Mouse (Mus musculus): ENCODE results near the gene Sh3tc1. TPM values are rescaled to one million over a fixed set of nuclear protein-coding genes. Genes with fewer than 3 reads are reported as not detected.

Gene Sh3tc1
- polyA plus RNA-seq, 1 experiment from 2014 or later = 5.0 TPM

GRCm38 (mm10) chr5:35731006-35731405, 8.8 kb downstream of the Sh3tc1 start:
- 0 out of 2 replicates have a peak, but pooled peaks cover 10% of the 10 kb centered on the region for H3K4me1 ChIP-seq
- WGBS = 83% methylated on average over 4 of the region's 4 CpGs
- no peaks in the 10 kb centered on the region for H3K9me3 ChIP-seq (replicated peaks)
- H3K27ac ChIP-seq (replicated peaks) = no peak overlapping the region
- no peak overlapping the region for H3K4me2 ChIP-seq (replicated peaks)
- no peaks in the 10 kb centered on the region for H3K36me3 ChIP-seq
- ATAC-seq (ENCODE audit: insufficient number of reproducible peaks, low FRiP score, low TSS enrichment, low read depth) = no peak
- H3K9ac ChIP-seq = no peak overlapping the region
- H3K27me3 ChIP-seq = no peaks in the 10 kb centered on the region
- no peak overlapping the region for H3K4me3 ChIP-seq (replicated peaks)

GRCm38 (mm10) chr5:35730552-35730951, 9.2 kb downstream of the Sh3tc1 start:
- Histone ChIP-seq H3K4me2 (replicated peaks) (no peak overlapping the region), H3K27ac (replicated peaks) (no peak overlapping the region), H3K4me1 (0 out of 2 replicates have a peak, but pooled peaks cover 10% of the 10 kb centered on the region), H3K36me3 (no peaks in the 10 kb centered on the region), H3K27me3 (no peaks in the 10 kb centered on the region), H3K9me3 (replicated peaks) (no peaks in the 10 kb centered on the region), H3K9ac (no peak overlapping the region), H3K4me3 (replicated peaks) (no peak overlapping the region)
- no peak for ATAC-seq (ENCODE audit: insufficient number of reproducible peaks, low FRiP score, low TSS enrichment, low read depth)
- WGBS = 75% methylated on average over 1 of the region's 1 CpGs

GRCm38 (mm10) chr5:35729844-35730243, 9.9 kb downstream of the Sh3tc1 start:
- 0 out of 2 replicates have a peak, but pooled peaks cover 10% of the 10 kb centered on the region for H3K4me1 ChIP-seq
- H3K36me3 ChIP-seq = no peaks in the 10 kb centered on the region
- 68% methylated on average over 3 of the region's 3 CpGs for WGBS
- no peak overlapping the region for H3K4me2 ChIP-seq (replicated peaks)
- H3K27me3 ChIP-seq = no peaks in the 10 kb centered on the region
- H3K4me3 ChIP-seq (replicated peaks) = no peak overlapping the region
- no peak overlapping the region for H3K9ac ChIP-seq
- H3K9me3 ChIP-seq (replicated peaks) = no peaks in the 10 kb centered on the region
- no peak for ATAC-seq (ENCODE audit: insufficient number of reproducible peaks, low FRiP score, low TSS enrichment, low read depth)
- H3K27ac ChIP-seq (replicated peaks) = peak overlapping the region; percentile 63; the same call in 1 of the 2 replicates

GRCm38 (mm10) chr5:35728957-35729460, 10.8 kb downstream of the Sh3tc1 start:
- peak overlapping the region; percentile 63 for H3K27ac ChIP-seq (replicated peaks)
- no peak overlapping the region for H3K9ac ChIP-seq
- no peak; the same call in 1 of the 2 replicates for ATAC-seq (ENCODE audit: insufficient number of reproducible peaks, low FRiP score, low TSS enrichment, low read depth)
- H3K9me3 ChIP-seq (replicated peaks) = no peaks in the 10 kb centered on the region
- no peaks in the 10 kb centered on the region for H3K27me3 ChIP-seq
- 44% methylated on average over 11 of the region's 11 CpGs for WGBS
- H3K4me2 ChIP-seq (replicated peaks) = no peak overlapping the region
- peak overlapping the region; percentile 21 for H3K4me3 ChIP-seq (replicated peaks)
- H3K4me1 ChIP-seq = 0 out of 2 replicates have a peak, but pooled peaks cover 10% of the 10 kb centered on the region
- H3K36me3 ChIP-seq = no peaks in the 10 kb centered on the region

GRCm38 (mm10) chr5:35728344-35728956, 11.3 kb downstream of the Sh3tc1 start:
- peak overlapping the region; percentile 2; the same call in 1 of the 2 replicates for H3K4me2 ChIP-seq (replicated peaks)

GRCm38 (mm10) chr5:35727447-35727846, 12.3 kb downstream of the Sh3tc1 start:
- Histone ChIP-seq H3K4me1 (0 out of 2 replicates have a peak, but pooled peaks cover 10% of the 10 kb centered on the region), H3K36me3 (no peaks in the 10 kb centered on the region), H3K9ac (no peak overlapping the region), H3K4me2 (replicated peaks) (0 out of 2 replicates have a peak overlapping the region, but pooled peaks have one; percentile 2), H3K4me3 (replicated peaks) (no peak overlapping the region), H3K9me3 (replicated peaks) (no peaks in the 10 kb centered on the region), H3K27me3 (no peaks in the 10 kb centered on the region), H3K27ac (replicated peaks) (no peak overlapping the region)
- ATAC-seq (ENCODE audit: insufficient number of reproducible peaks, low FRiP score, low TSS enrichment, low read depth) = no peak
- WGBS = 59% methylated on average over 5 of the region's 5 CpGs

More at GRCm38 (mm10) chr5:35728344-35728956, 11.3 kb downstream of the Sh3tc1 start:
- 84% methylated on average over 12 of the region's 12 CpGs for WGBS
- Histone ChIP-seq H3K36me3 (no peaks in the 10 kb centered on the region), H3K4me1 (0 out of 2 replicates have a peak, but pooled peaks cover 10% of the 10 kb centered on the region), H3K9me3 (replicated peaks) (no peaks in the 10 kb centered on the region), H3K4me3 (replicated peaks) (peak overlapping the region; percentile 21), H3K27me3 (no peaks in the 10 kb centered on the region), H3K27ac (replicated peaks) (0 out of 2 replicates have a peak overlapping the region, but pooled peaks have one; percentile 63), H3K9ac (no peak overlapping the region)
- no peak for ATAC-seq (ENCODE audit: insufficient number of reproducible peaks, low FRiP score, low TSS enrichment, low read depth)

- 0 out of 2 replicates have a peak, but pooled peaks cover 10% of the 10 kb centered on the region for H3K4me1 ChIP-seq
- no peak for ATAC-seq (ENCODE audit: insufficient number of reproducible peaks, low FRiP score, low TSS enrichment, low read depth)
Measured at GRCm38 (mm10) chr5:35725840-35726239, 13.9 kb downstream of the Sh3tc1 start.

GRCm38 (mm10) chr5:35723900-35724299, 15.9 kb downstream of the Sh3tc1 start:
- Histone ChIP-seq H3K27ac (replicated peaks) (no peak overlapping the region), H3K36me3 (no peaks in the 10 kb centered on the region)
- no peak for ATAC-seq (ENCODE audit: insufficient number of reproducible peaks, low FRiP score, low TSS enrichment, low read depth)

More at GRCm38 (mm10) chr5:35725840-35726239, 13.9 kb downstream of the Sh3tc1 start:
- no peaks in the 10 kb centered on the region for H3K27me3 ChIP-seq
- no peak overlapping the region for H3K9ac ChIP-seq
- H3K9me3 ChIP-seq (replicated peaks) = no peaks in the 10 kb centered on the region
- WGBS = 77% methylated on average over 3 of the region's 3 CpGs
- no peak overlapping the region for H3K27ac ChIP-seq (replicated peaks)
- no peak overlapping the region for H3K4me2 ChIP-seq (replicated peaks)
- no peak overlapping the region for H3K4me3 ChIP-seq (replicated peaks)
- H3K36me3 ChIP-seq = no peaks in the 10 kb centered on the region

GRCm38 (mm10) chr5:35722654-35723053, 17.1 kb downstream of the Sh3tc1 start:
- no peak for ATAC-seq (ENCODE audit: insufficient number of reproducible peaks, low FRiP score, low TSS enrichment, low read depth)
- H3K36me3 ChIP-seq = no peaks in the 10 kb centered on the region
- WGBS = 48% methylated on average over 2 of the region's 2 CpGs
- H3K9ac ChIP-seq = no peak overlapping the region
- H3K27ac ChIP-seq (replicated peaks) = no peak overlapping the region
- H3K4me1 ChIP-seq = no peaks in the 10 kb centered on the region
- H3K4me2 ChIP-seq (replicated peaks) = no peak overlapping the region
- H3K27me3 ChIP-seq = no peaks in the 10 kb centered on the region
- H3K4me3 ChIP-seq (replicated peaks) = no peak overlapping the region
- H3K9me3 ChIP-seq (replicated peaks) = no peaks in the 10 kb centered on the region

More at GRCm38 (mm10) chr5:35723900-35724299, 15.9 kb downstream of the Sh3tc1 start:
- WGBS = 69% methylated on average over 5 of the region's 5 CpGs
- H3K9ac ChIP-seq = no peak overlapping the region
- H3K27me3 ChIP-seq = no peaks in the 10 kb centered on the region
- H3K9me3 ChIP-seq (replicated peaks) = no peaks in the 10 kb centered on the region
- H3K4me3 ChIP-seq (replicated peaks) = no peak overlapping the region
- 0 out of 2 replicates have a peak, but pooled peaks cover 4% of the 10 kb centered on the region for H3K4me1 ChIP-seq
- no peak overlapping the region for H3K4me2 ChIP-seq (replicated peaks)

- H3K27me3 ChIP-seq = no peaks in the 10 kb centered on the region
- H3K9me3 ChIP-seq (replicated peaks) = no peaks in the 10 kb centered on the region
- H3K4me1 ChIP-seq = no peaks in the 10 kb centered on the region
- ATAC-seq (ENCODE audit: insufficient number of reproducible peaks, low FRiP score, low TSS enrichment, low read depth) = no peak
- WGBS = 89% methylated on average over 2 of the region's 2 CpGs
- no peaks in the 10 kb centered on the region for H3K36me3 ChIP-seq
- H3K27ac ChIP-seq (replicated peaks) = no peak overlapping the region
- H3K4me3 ChIP-seq (replicated peaks) = no peak overlapping the region
- no peak overlapping the region for H3K9ac ChIP-seq
- H3K4me2 ChIP-seq (replicated peaks) = no peak overlapping the region
Measured at GRCm38 (mm10) chr5:35721933-35722332, 17.9 kb downstream of the Sh3tc1 start.

- no peaks in the 10 kb centered on the region for H3K9me3 ChIP-seq (replicated peaks)
- no peaks in the 10 kb centered on the region for H3K36me3 ChIP-seq
- H3K27ac ChIP-seq (replicated peaks) = no peak overlapping the region
- no peak overlapping the region for H3K9ac ChIP-seq
- H3K27me3 ChIP-seq = no peaks in the 10 kb centered on the region
- H3K4me2 ChIP-seq (replicated peaks) = no peak overlapping the region
- WGBS = 89% methylated on average over 1 of the region's 1 CpGs
- H3K4me1 ChIP-seq = no peaks in the 10 kb centered on the region
- no peak for ATAC-seq (ENCODE audit: insufficient number of reproducible peaks, low FRiP score, low TSS enrichment, low read depth)
- no peak overlapping the region for H3K4me3 ChIP-seq (replicated peaks)
Measured at GRCm38 (mm10) chr5:35719880-35720279, 19.9 kb downstream of the Sh3tc1 start.

Measured in embryonic facial prominence, embryonic 15.5 days (tissue).